In genomic region chr1:184935490-184935889, GRCm38 (mm10) we compare ENCODE assay signal across 17 mouse cellular contexts. TPM values are rescaled to one million over a fixed set of nuclear protein-coding genes. Genes with fewer than 3 reads are reported as not detected.
DNase-seq lines count a peak whose midpoint lies in the region; ATAC-seq lines count a peak whose summit lies in the region.
"Had no signal": no experiment of that assay in that cellular context is flagged by ENCODE, and none has a peak within 500 bp of the region (broad histone marks: within the 10 kb centered on the region; RNA-seq: fewer than 3 reads in every experiment).

No protein-coding gene starts in this region.

- peaks cover 15% of the 10 kb centered on the region; the same call in 1 of the 2 replicates for H3K36me3 ChIP-seq in midbrain, embryonic 14.5 days (ENCODE audit: control insufficient read depth, insufficient read depth, low read length)
- H3K36me3 ChIP-seq in midbrain, embryonic 11.5 days (ENCODE audit: control insufficient read depth, insufficient read depth, low read length) = no peaks in the 10 kb centered on the region
- 0 out of 2 replicates have a peak, but pooled peaks cover 9% of the 10 kb centered on the region for H3K36me3 ChIP-seq in limb, embryonic 10.5 days
- H3K36me3 ChIP-seq in stomach, embryonic 16.5 days (ENCODE audit: control insufficient read depth, insufficient read depth, low read length) = no peaks in the 10 kb centered on the region
- H3K36me3 ChIP-seq in kidney, embryonic 15.5 days = no peaks in the 10 kb centered on the region
- H3K36me3 ChIP-seq: hindbrain, embryonic 15.5 days; liver, embryonic 13.5 days had no signal

- no peaks in the 10 kb centered on the region for H3K9me3 ChIP-seq in midbrain, embryonic 14.5 days (ENCODE audit: control insufficient read depth, low read length)
- H3K9me3 ChIP-seq in midbrain, embryonic 11.5 days (ENCODE audit: control insufficient read depth, low read length) = no peaks in the 10 kb centered on the region
- H3K9me3 ChIP-seq in limb, embryonic 10.5 days (replicated peaks) = no peaks in the 10 kb centered on the region
- H3K9me3 ChIP-seq in stomach, embryonic 16.5 days (replicated peaks; ENCODE audit: control insufficient read depth, low read length) = no peaks in the 10 kb centered on the region
- no peaks in the 10 kb centered on the region for H3K9me3 ChIP-seq in kidney, embryonic 15.5 days (replicated peaks)
- H3K9me3 ChIP-seq: forebrain, embryonic 15.5 days; hindbrain, embryonic 15.5 days; liver, embryonic 13.5 days; neural tube, embryonic 15.5 days had no signal

- peak; percentile 22 to 31 for DNase-seq in heart, postnatal 10 days
- no peak for DNase-seq in heart, adult 9 months (ENCODE audit: low spot score in 2 of 2)
- peak; percentile 34 for DNase-seq in midbrain, embryonic 14.5 days
- DNase-seq in midbrain, embryonic 11.5 days (ENCODE audit: low spot score, missing footprints) = no peak
- DNase-seq in limb, embryonic 10.5 days (ENCODE audit: low spot score) = peak; percentile 18
- no peak for DNase-seq in kidney, adult 9 months
- DNase-seq: adrenal gland, adult 2 months; cerebellum, adult 9-10 months; gastrocnemius, postnatal 36 days; liver, embryonic 13.5 days had no signal

- H3K4me1 ChIP-seq in midbrain, embryonic 14.5 days (ENCODE audit: control insufficient read depth, insufficient read depth, low read length) = no peaks in the 10 kb centered on the region
- no peaks in the 10 kb centered on the region for H3K4me1 ChIP-seq in midbrain, embryonic 11.5 days (ENCODE audit: control insufficient read depth, insufficient read depth, low read length)
- H3K4me1 ChIP-seq in limb, embryonic 10.5 days = no peaks in the 10 kb centered on the region
- 0 out of 2 replicates have a peak, but pooled peaks cover 3% of the 10 kb centered on the region for H3K4me1 ChIP-seq in stomach, embryonic 16.5 days (ENCODE audit: control insufficient read depth, insufficient read depth, low read length)
- H3K4me1 ChIP-seq in kidney, embryonic 15.5 days = no peaks in the 10 kb centered on the region
- H3K4me1 ChIP-seq: forebrain, embryonic 15.5 days; hindbrain, embryonic 15.5 days; neural tube, embryonic 15.5 days had no signal

- intact Hi-C loops in heart, postnatal 10 days (cut with DNase I) = no loop called here

- 67% methylated on average over 6 of the region's 6 CpGs for WGBS in midbrain, embryonic 14.5 days
- WGBS in midbrain, embryonic 11.5 days = 74% methylated on average over 6 of the region's 6 CpGs
- WGBS in limb, embryonic 10.5 days = 81% methylated on average over 6 of the region's 6 CpGs
- 46% methylated on average over 6 of the region's 6 CpGs for WGBS in stomach, embryonic 16.5 days
- 59% methylated on average over 6 of the region's 6 CpGs for WGBS in kidney, embryonic 15.5 days

- no peak overlapping the region for H3K4me2 ChIP-seq in midbrain, embryonic 14.5 days (ENCODE audit: low read length)
- H3K4me2 ChIP-seq in midbrain, embryonic 11.5 days = no peak overlapping the region
- no peak overlapping the region for H3K4me2 ChIP-seq in stomach, embryonic 16.5 days (ENCODE audit: low read depth, low read length)
- no peak overlapping the region for H3K4me2 ChIP-seq in kidney, embryonic 15.5 days
- H3K4me2 ChIP-seq: forebrain, embryonic 15.5 days; hindbrain, embryonic 15.5 days; liver, embryonic 13.5 days; neural tube, embryonic 15.5 days had no signal

- H3K27ac ChIP-seq in midbrain, embryonic 14.5 days (replicated peaks; ENCODE audit: low read depth, low read length) = no peak overlapping the region
- H3K27ac ChIP-seq in midbrain, embryonic 11.5 days (ENCODE audit: low read depth, low read length) = no peak overlapping the region
- H3K27ac ChIP-seq in limb, embryonic 10.5 days = no peak overlapping the region
- H3K27ac ChIP-seq in stomach, embryonic 16.5 days (ENCODE audit: low read length) = no peak overlapping the region
- no peak overlapping the region for H3K27ac ChIP-seq in kidney, embryonic 15.5 days
- H3K27ac ChIP-seq: forebrain, embryonic 15.5 days; hindbrain, embryonic 15.5 days; liver, embryonic 13.5 days; neural tube, embryonic 15.5 days had no signal

- no peak overlapping the region for H3K4me3 ChIP-seq in midbrain, embryonic 14.5 days (replicated peaks; ENCODE audit: low read depth, low read length)
- H3K4me3 ChIP-seq in midbrain, embryonic 11.5 days (ENCODE audit: low read depth, low read length) = no peak overlapping the region
- H3K4me3 ChIP-seq in limb, embryonic 10.5 days = no peak overlapping the region
- H3K4me3 ChIP-seq in stomach, embryonic 16.5 days (replicated peaks; ENCODE audit: low read length) = no peak overlapping the region
- no peak overlapping the region for H3K4me3 ChIP-seq in kidney, embryonic 15.5 days (replicated peaks)
- H3K4me3 ChIP-seq: erythroblast, embryonic 14.5 days; forebrain, embryonic 15.5 days; hindbrain, embryonic 15.5 days; liver, embryonic 13.5 days; neural tube, embryonic 15.5 days had no signal

- H3K9ac ChIP-seq in midbrain, embryonic 14.5 days (replicated peaks; ENCODE audit: low read length) = no peak overlapping the region
- no peak overlapping the region for H3K9ac ChIP-seq in midbrain, embryonic 11.5 days (ENCODE audit: low read length)
- H3K9ac ChIP-seq in stomach, embryonic 16.5 days (ENCODE audit: low read length) = no peak overlapping the region
- no peak overlapping the region for H3K9ac ChIP-seq in kidney, embryonic 15.5 days
- H3K9ac ChIP-seq: forebrain, embryonic 15.5 days; hindbrain, embryonic 15.5 days; liver, embryonic 13.5 days; neural tube, embryonic 15.5 days had no signal

- no peaks in the 10 kb centered on the region for H3K27me3 ChIP-seq in midbrain, embryonic 14.5 days (ENCODE audit: control insufficient read depth, insufficient read depth, low read length)
- no peaks in the 10 kb centered on the region for H3K27me3 ChIP-seq in midbrain, embryonic 11.5 days (ENCODE audit: control insufficient read depth, insufficient read depth, low read length)
- no peaks in the 10 kb centered on the region for H3K27me3 ChIP-seq in limb, embryonic 10.5 days (ENCODE audit: low read depth, poor library complexity, severe bottlenecking)
- no peaks in the 10 kb centered on the region for H3K27me3 ChIP-seq in stomach, embryonic 16.5 days (ENCODE audit: control insufficient read depth, insufficient read depth, low read length)
- H3K27me3 ChIP-seq in kidney, embryonic 15.5 days = no peaks in the 10 kb centered on the region
- H3K27me3 ChIP-seq: forebrain, embryonic 15.5 days; hindbrain, embryonic 15.5 days; liver, embryonic 13.5 days; neural tube, embryonic 15.5 days had no signal

- no peak for ATAC-seq in midbrain, embryonic 14.5 days (ENCODE audit: low FRiP score, low TSS enrichment)
- ATAC-seq in midbrain, embryonic 11.5 days (ENCODE audit: low FRiP score) = no peak
- 0 out of 2 replicates have a peak, but pooled peaks have one; percentile 29 for ATAC-seq in stomach, embryonic 16.5 days (ENCODE audit: insufficient read depth, low FRiP score)
- ATAC-seq in kidney, embryonic 15.5 days (replicated peaks; ENCODE audit: low FRiP score) = no peak
- ATAC-seq: forebrain, embryonic 15.5 days had no signal

RNA-seq across cellular contexts. Expression of gene C130074G19Rik, which starts 52.5 kb away (rescaled TPM):
- total RNA-seq in heart, postnatal 10 days (2021) = 10 to 100 TPM; 30.8 to 37.5 TPM
- 0.40 and 1.1 TPM in 2 replicates for polyA plus RNA-seq in midbrain, embryonic 14.5 days (2014; fragmentation: Nextera tagmentation; extraction: Ambion mirVana)
- 0.50 and 0.52 TPM in 2 replicates for polyA plus RNA-seq in midbrain, embryonic 11.5 days (2014; fragmentation: Nextera tagmentation; extraction: Ambion mirVana)
- 0.48 and 0.64 TPM in 2 replicates for polyA plus RNA-seq in limb, embryonic 10.5 days (2016; fragmentation: Nextera tagmentation; extraction: Ambion mirVana)
- 1.5 and 2.2 TPM in 2 replicates for polyA plus RNA-seq in stomach, embryonic 16.5 days (2015; fragmentation: Nextera tagmentation; extraction: Ambion mirVana)
- polyA plus RNA-seq in kidney, embryonic 15.5 days (2015; fragmentation: Nextera tagmentation; extraction: Ambion mirVana) = 2.3 and 2.7 TPM in 2 replicates
- total RNA-seq: megakaryocyte, adult 5-6 weeks had no signal

Comparison
In these comparisons a context has a peak if more than half of its experiments do, and no peak if none do; other contexts are left out.
1. DNase-seq: peak in heart, postnatal 10 days (2 of 2), midbrain, embryonic 14.5 days (single experiment) and limb, embryonic 10.5 days (single experiment); none in heart, adult 9 months (0 of 2), midbrain, embryonic 11.5 days (single experiment) and kidney, adult 9 months (single experiment).